Mouse (Mus musculus) bone marrow, adult 2 months (tissue): ENCODE measurements around the gene Tpst2. TPM values are rescaled to one million over a fixed set of nuclear protein-coding genes. Genes with fewer than 3 reads are reported as not detected.
A peak's percentile ranks its signal among the peaks of the same experiment; 100 is the strongest.

Experiments used
- H3K27ac ChIP-seq: fragments of 200-500 bp; 2 replicates; pipeline ENCODE4 v1.5.1; 2012; ENCODE audit warnings: low read depth, mild to moderate bottlenecking, control low read depth, inconsistent platforms, low read length; ENCODE audit not compliant: control insufficient read depth, poor library complexity, insufficient read depth
- H3K4me1 ChIP-seq: fragments of 200-500 bp; 2 replicates; pipeline ENCODE4 v1.6.1; 2011; ENCODE audit warnings: low read length; ENCODE audit not compliant: control insufficient read depth, insufficient read depth
- H3K4me3 ChIP-seq: fragments of 200-500 bp; replicated peaks from 2 replicates; pipeline ENCODE3; 2011; ENCODE audit warnings: mild to moderate bottlenecking, low read depth, low read length, control low read depth; ENCODE audit not compliant: control insufficient read depth
- CTCF ChIP-seq: fragments of 200-500 bp; IDR thresholded peaks from 2 replicates; pipeline ENCODE4 v1.5.1; 2011; ENCODE audit warnings: low read length, control low read depth; ENCODE audit not compliant: control insufficient read depth, insufficient read depth
- POLR2A ChIP-seq: fragments of 200-500 bp; IDR thresholded peaks from 2 replicates; pipeline ENCODE4 v1.6.1; 2011; ENCODE audit warnings: low read depth, mild to moderate bottlenecking, control low read depth, low read length, borderline replicate concordance; ENCODE audit not compliant: control insufficient read depth
- WGBS: fragments of 180-500 bp; shearing (Covaris S2); methylation state at CpG from one replicate; pipeline ENCODE4 v1.1.7; 2018; 5-methylcytosine and 5-hydroxymethylcytosine counted together
- polyA plus RNA-seq: library from polyadenylated mRNA; stranded (reverse); fragments of >200 nt; gene quantifications from 2 replicates; pipeline ENCODE4 v1.2.4, GENCODE M21; 2011; ENCODE audit warnings: low replicate concordance; ENCODE audit not compliant: missing spikeins, insufficient read depth, insufficient read length

The Tpst2 gene
- polyA plus RNA-seq, 1 experiment: 43.3 TPM

- no peak overlapping the region for H3K4me3 ChIP-seq
- TF ChIP-seq POLR2A: no peak
- TF ChIP-seq CTCF: no peak
- WGBS: 29% methylated on average over 3 of the region's 3 CpGs
- H3K4me1 ChIP-seq: peaks cover 10% of the 10 kb centered on the region
- H3K27ac ChIP-seq: no peak overlapping the region
Measured at GRCm38 (mm10) chr5:112260818-112261217, 15.7 kb upstream of the Tpst2 start.

- Histone ChIP-seq H3K27ac (no peak overlapping the region), H3K4me1 (peaks cover 12% of the 10 kb centered on the region), H3K4me3 (no peak overlapping the region)
- TF ChIP-seq POLR2A: no peak
- no peak for TF ChIP-seq CTCF
- WGBS: 69% methylated on average over 7 of the region's 7 CpGs
Measured at GRCm38 (mm10) chr5:112264099-112264498, 12.4 kb upstream of the Tpst2 start.

- Histone ChIP-seq H3K4me3 (no peak overlapping the region), H3K27ac (peak overlapping the region; percentile 86; the same call in 1 of the 2 replicates), H3K4me1 (peaks cover 12% of the 10 kb centered on the region)
- TF ChIP-seq POLR2A (no peak), CTCF (no peak)
- 60% methylated on average over 5 of the region's 5 CpGs for WGBS
Measured at GRCm38 (mm10) chr5:112265110-112265509, 11.4 kb upstream of the Tpst2 start.

- peak overlapping the region; percentile 13 for H3K4me3 ChIP-seq
- TF ChIP-seq CTCF (no peak), POLR2A (no peak)
- WGBS: 11% methylated on average over 10 of the region's 10 CpGs
- peaks cover 10% of the 10 kb centered on the region for H3K4me1 ChIP-seq
- peak overlapping the region; percentile 86 for H3K27ac ChIP-seq
Measured at GRCm38 (mm10) chr5:112265515-112265914, 11.0 kb upstream of the Tpst2 start.

GRCm38 (mm10) chr5:112266011-112266777, 10.3 kb upstream of the Tpst2 start:
- Histone ChIP-seq H3K4me3 (peak overlapping the region; percentile 13), H3K27ac (peak overlapping the region; percentile 86), H3K4me1 (peaks cover 8% of the 10 kb centered on the region; the same call in 1 of the 2 replicates)
- 11% methylated on average over 9 of the region's 9 CpGs for WGBS
- TF ChIP-seq CTCF (no peak), POLR2A (no peak)

GRCm38 (mm10) chr5:112270764-112271541, 5.5 kb upstream of the Tpst2 start:
- Histone ChIP-seq H3K4me3 (no peak overlapping the region), H3K27ac (peak overlapping the region; percentile 13; the same call in 1 of the 2 replicates), H3K4me1 (peaks cover 7% of the 10 kb centered on the region)
- WGBS: 13% methylated on average over 24 of the region's 24 CpGs
- TF ChIP-seq POLR2A: no peak
- no peak for TF ChIP-seq CTCF

- Histone ChIP-seq H3K4me3 (no peak overlapping the region), H3K4me1 (peaks cover 5% of the 10 kb centered on the region), H3K27ac (peak overlapping the region; percentile 44)
- 31% methylated on average over 2 of the region's 2 CpGs for WGBS
- TF ChIP-seq POLR2A (no peak), CTCF (no peak)
Measured at GRCm38 (mm10) chr5:112272934-112273333, 3.6 kb upstream of the Tpst2 start.

- Histone ChIP-seq H3K4me3 (no peak overlapping the region), H3K27ac (no peak overlapping the region), H3K4me1 (peaks cover 12% of the 10 kb centered on the region)
- WGBS: 38% methylated on average over 2 of the region's 2 CpGs
- TF ChIP-seq POLR2A (no peak), CTCF (no peak)
Measured at GRCm38 (mm10) chr5:112273746-112274463, 2.6 kb upstream of the Tpst2 start.
